Mouse (Mus musculus) lung, adult 2 months (tissue): ENCODE measurements at regions not wholly inside any gene's neighbourhood (a gene's known extent, or its start where the extent isn't known, plus 50 kb on each side); places are given as distances from the start of the nearest gene placed in this dataset.

Source experiments
- CTCF ChIP-seq: fragments of 200-500 bp; IDR thresholded peaks from 2 replicates; pipeline ENCODE4 v1.5.1; 2011; ENCODE audit warnings: mild to moderate bottlenecking, low read length, control low read depth; ENCODE audit not compliant: insufficient read depth
- POLR2A ChIP-seq: fragments of 200-500 bp; IDR thresholded peaks from 2 replicates; pipeline ENCODE4 v1.6.1; 2011; ENCODE audit warnings: low read depth, mild to moderate bottlenecking, control low read depth, low read length, borderline replicate concordance; ENCODE audit errors: extremely low read depth

DNA sequence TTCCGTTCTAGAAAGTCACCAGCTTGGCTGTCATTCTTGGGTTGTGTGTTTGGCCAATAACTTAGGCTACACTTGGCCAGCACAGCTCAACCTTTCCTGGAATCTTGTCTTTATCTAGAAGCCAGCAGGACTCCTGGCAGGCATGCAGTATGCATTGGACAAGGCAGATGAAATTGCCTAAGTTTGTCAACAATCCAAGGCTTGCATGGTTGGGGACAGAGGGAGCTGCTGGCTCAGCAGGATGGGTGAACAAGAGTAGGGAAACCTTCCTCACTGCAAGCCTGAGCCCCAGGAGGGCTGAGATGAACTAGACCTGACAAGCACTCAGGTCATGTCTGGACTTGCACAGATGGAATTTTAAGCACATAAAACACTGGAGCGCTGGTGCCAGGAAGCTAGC lies 115.6 kb upstream of the Dapk1 start:
- TF ChIP-seq POLR2A: no peak
- no peak for TF ChIP-seq CTCF
